Comparison of ENCODE assay signal across 12 mouse cellular contexts in genomic region chr1:75292476-75293330, GRCm38 (mm10). TPM values are rescaled to one million over a fixed set of nuclear protein-coding genes. Genes with fewer than 3 reads are reported as not detected.
A peak's percentile ranks its signal among the peaks of the same experiment; 100 is the strongest.
DNase-seq lines count a peak whose midpoint lies in the region; ATAC-seq lines count a peak whose summit lies in the region.
"Had no signal": no experiment of that assay in that cellular context is flagged by ENCODE, and none has a peak within 500 bp of the region (broad histone marks: within the 10 kb centered on the region; RNA-seq: fewer than 3 reads in every experiment).

No protein-coding gene starts in this region.

- H3K9ac ChIP-seq in hindbrain, embryonic 13.5 days, result peak overlapping the region; percentile 51; the same call in 1 of the 2 replicates
- H3K9ac ChIP-seq in hindbrain, embryonic 11.5 days (ENCODE audit: low read depth, low read length), result no peak overlapping the region
- no peak overlapping the region; the same call in 1 of the 2 replicates for H3K9ac ChIP-seq in heart, embryonic 14.5 days (ENCODE audit: low read length)
- H3K9ac ChIP-seq: liver, embryonic 14.5 days had no signal

- no peak overlapping the region for H3K4me3 ChIP-seq in hindbrain, embryonic 13.5 days
- H3K4me3 ChIP-seq in hindbrain, embryonic 11.5 days (ENCODE audit: low read depth, low read length), result no peak overlapping the region
- no peak overlapping the region for H3K4me3 ChIP-seq in heart, embryonic 14.5 days (ENCODE audit: control insufficient read depth in 1 of 2, insufficient read depth in 1 of 2, low read depth in 1 of 2, low read length in 2 of 2)
- H3K4me3 ChIP-seq: layer of hippocampus, adult 2 months had no signal

- no peaks in the 10 kb centered on the region for H3K36me3 ChIP-seq in hindbrain, embryonic 13.5 days
- no peaks in the 10 kb centered on the region for H3K36me3 ChIP-seq in hindbrain, embryonic 11.5 days (ENCODE audit: control insufficient read depth, insufficient read depth, low read length)
- H3K36me3 ChIP-seq in heart, embryonic 14.5 days (ENCODE audit: control insufficient read depth, insufficient read depth, low read length), result no peaks in the 10 kb centered on the region

- ATAC-seq in hindbrain, embryonic 13.5 days (ENCODE audit: low FRiP score), result no peak
- no peak for ATAC-seq in hindbrain, embryonic 11.5 days (ENCODE audit: low FRiP score)
- 0 out of 2 replicates have a peak, but pooled peaks have one; percentile 16 for ATAC-seq in heart, embryonic 14.5 days (ENCODE audit: insufficient number of reproducible peaks, insufficient read depth, low FRiP score, low read depth)
- no peak for ATAC-seq in CD4-positive, CD25-positive, alpha-beta regulatory T cell, adult 4 months

- H3K27me3 ChIP-seq in hindbrain, embryonic 13.5 days, result no peaks in the 10 kb centered on the region
- no peaks in the 10 kb centered on the region for H3K27me3 ChIP-seq in hindbrain, embryonic 11.5 days (ENCODE audit: control insufficient read depth, insufficient read depth, low read length)
- H3K27me3 ChIP-seq in heart, embryonic 14.5 days (ENCODE audit: control insufficient read depth, insufficient read depth, low read length), result no peaks in the 10 kb centered on the region; the same call in 1 of the 2 replicates

- no peaks in the 10 kb centered on the region for H3K9me3 ChIP-seq in hindbrain, embryonic 13.5 days
- H3K9me3 ChIP-seq in hindbrain, embryonic 11.5 days (ENCODE audit: control insufficient read depth, low read length), result no peaks in the 10 kb centered on the region
- H3K9me3 ChIP-seq in heart, embryonic 14.5 days (ENCODE audit: control insufficient read depth, low read length), result no peaks in the 10 kb centered on the region

- 56% methylated on average over 12 of the region's 12 CpGs for WGBS in hindbrain, embryonic 13.5 days
- WGBS in hindbrain, embryonic 11.5 days, result 53% methylated on average over 12 of the region's 12 CpGs
- WGBS in heart, embryonic 14.5 days, result 21% methylated on average over 12 of the region's 12 CpGs

- 0 out of 2 replicates have a peak overlapping the region, but pooled peaks have one; percentile 12 for H3K27ac ChIP-seq in hindbrain, embryonic 13.5 days
- no peak overlapping the region for H3K27ac ChIP-seq in hindbrain, embryonic 11.5 days (ENCODE audit: low read depth, low read length)
- H3K27ac ChIP-seq in heart, embryonic 14.5 days (replicated peaks in 1 of 2; ENCODE audit: control insufficient read depth in 1 of 2, insufficient read depth in 1 of 2, low read depth in 2 of 2, low read length in 2 of 2), result peak overlapping the region; percentile 51 to 73
- H3K27ac ChIP-seq: layer of hippocampus, adult 2 months; liver, embryonic 14.5 days had no signal

- H3K4me2 ChIP-seq in hindbrain, embryonic 13.5 days, result no peak overlapping the region
- no peak overlapping the region for H3K4me2 ChIP-seq in hindbrain, embryonic 11.5 days (replicated peaks; ENCODE audit: low read depth, low read length)
- H3K4me2 ChIP-seq in heart, embryonic 14.5 days (ENCODE audit: low read length), result peak overlapping the region; percentile 15; the same call in 1 of the 2 replicates

- no peak for DNase-seq in hindbrain, embryonic 11.5 days (ENCODE audit: low spot score)
- DNase-seq in retina, postnatal 1 day, result peak; percentile 20
- no peak for DNase-seq in retina, embryonic 14.5 days (ENCODE audit: low spot score)
- DNase-seq in layer of hippocampus, adult 9-11 months, result no peak
- DNase-seq in left cerebral cortex, postnatal 36 days (ENCODE audit: low spot score in 2 of 2), result no peak
- DNase-seq: thymus, adult 18-20 months had no signal

- intact Hi-C loops in left cerebral cortex, postnatal 36 days (cut with DNase I), result no loop called here

- peaks cover 36% of the 10 kb centered on the region for H3K4me1 ChIP-seq in hindbrain, embryonic 13.5 days (replicated peaks)
- H3K4me1 ChIP-seq in hindbrain, embryonic 11.5 days (replicated peaks; ENCODE audit: control insufficient read depth, insufficient read depth, low read length), result peaks cover 9% of the 10 kb centered on the region; the same call in 1 of the 2 replicates
- peaks cover 14 to 16% of the 10 kb centered on the region in 2 experiments for H3K4me1 ChIP-seq in heart, embryonic 14.5 days (ENCODE audit: control insufficient read depth in 2 of 2, insufficient read depth in 2 of 2, low read length in 2 of 2)

RNA-seq across cellular contexts. Expression of gene Resp18, which starts 14.5 kb away (rescaled TPM):
- polyA plus RNA-seq in hindbrain, embryonic 13.5 days (2015; fragmentation: Nextera tagmentation; extraction: Ambion mirVana), result 131 and 140 TPM in 2 replicates
- 32.3 and 35.7 TPM in 2 replicates for polyA plus RNA-seq in hindbrain, embryonic 11.5 days (2014; fragmentation: Nextera tagmentation; extraction: Ambion mirVana)
- polyA plus RNA-seq in heart, embryonic 14.5 days (2014; fragmentation: Nextera tagmentation; extraction: Ambion mirVana), result 0.53 TPM in 1 of 2 replicates, not detected in the other
- not detected for polyA plus RNA-seq in CD4-positive, CD25-positive, alpha-beta regulatory T cell, adult 4 months (2017; shearing (Covaris generic))
- total RNA-seq in left cerebral cortex, postnatal 36 days (2021), result 100 to 1,000 TPM; 122 to 146 TPM
- total RNA-seq: ES-E14 had no signal
- polyA plus RNA-seq: liver, embryonic 14.5 days had no signal

RNA-seq across cellular contexts. Expression of gene Dnpep, which starts 25.1 kb away (rescaled TPM):
- polyA plus RNA-seq in hindbrain, embryonic 13.5 days (2015; fragmentation: Nextera tagmentation; extraction: Ambion mirVana), result 161 and 170 TPM in 2 replicates
- 154 and 165 TPM in 2 replicates for polyA plus RNA-seq in hindbrain, embryonic 11.5 days (2014; fragmentation: Nextera tagmentation; extraction: Ambion mirVana)
- 122 and 128 TPM in 2 replicates for polyA plus RNA-seq in heart, embryonic 14.5 days (2014; fragmentation: Nextera tagmentation; extraction: Ambion mirVana)
- 10 to 100 TPM; 56.0 to 90.5 TPM for polyA plus RNA-seq in CD4-positive, CD25-positive, alpha-beta regulatory T cell, adult 4 months (2017; shearing (Covaris generic))
- total RNA-seq in left cerebral cortex, postnatal 36 days (2021), result 10 to 100 TPM; 51.9 to 55.9 TPM

RNA-seq across cellular contexts. Expression of gene Ptprn, which starts 28.4 kb away (rescaled TPM):
- polyA plus RNA-seq in hindbrain, embryonic 13.5 days (2015; fragmentation: Nextera tagmentation; extraction: Ambion mirVana), result 15.6 and 17.6 TPM in 2 replicates
- 3.5 and 6.0 TPM in 2 replicates for polyA plus RNA-seq in hindbrain, embryonic 11.5 days (2014; fragmentation: Nextera tagmentation; extraction: Ambion mirVana)
- 0.38 and 0.41 TPM in 2 replicates for polyA plus RNA-seq in heart, embryonic 14.5 days (2014; fragmentation: Nextera tagmentation; extraction: Ambion mirVana)
- polyA plus RNA-seq in CD4-positive, CD25-positive, alpha-beta regulatory T cell, adult 4 months (2017; shearing (Covaris generic)), result under 1 TPM; 0.22 to 0.61 TPM
- 100 to 1,000 TPM; 468 to 499 TPM for total RNA-seq in left cerebral cortex, postnatal 36 days (2021)

RNA-seq across cellular contexts. Expression of gene Dnajb2, which starts 56.5 kb away (rescaled TPM):
- 59.7 and 62.3 TPM in 2 replicates for polyA plus RNA-seq in hindbrain, embryonic 13.5 days (2015; fragmentation: Nextera tagmentation; extraction: Ambion mirVana)
- 17.8 and 21.4 TPM in 2 replicates for polyA plus RNA-seq in hindbrain, embryonic 11.5 days (2014; fragmentation: Nextera tagmentation; extraction: Ambion mirVana)
- polyA plus RNA-seq in heart, embryonic 14.5 days (2014; fragmentation: Nextera tagmentation; extraction: Ambion mirVana), result 16.9 and 17.8 TPM in 2 replicates
- 10 to 100 TPM in 1 of 2 experiments, 1 to 10 TPM in 1; 10.0 to 10.3 TPM for polyA plus RNA-seq in CD4-positive, CD25-positive, alpha-beta regulatory T cell, adult 4 months (2017; shearing (Covaris generic))
- total RNA-seq in left cerebral cortex, postnatal 36 days (2021), result 10 to 100 TPM; 91.6 to 97.6 TPM

Comparison
In these comparisons a context has a peak if more than half of its experiments do, and no peak if none do; other contexts are left out.
1. RNA of gene Resp18, which starts 14.5 kb away (polyA plus RNA-seq): 131 to 140 TPM in hindbrain, embryonic 13.5 days and 32.3 to 35.7 TPM in hindbrain, embryonic 11.5 days; 0.53 TPM in heart, embryonic 14.5 days and not detected in CD4-positive, CD25-positive, alpha-beta regulatory T cell, adult 4 months; every median in the first group is over 10 times any median in the second.